Mouse (Mus musculus) kidney, embryonic 15.5 days (tissue): ENCODE results near the gene Gm21083. TPM values are rescaled to one million over a fixed set of nuclear protein-coding genes. Genes with fewer than 3 reads are reported as not detected.
A peak's percentile ranks its signal among the peaks of the same experiment; 100 is the strongest.
"Not testable (repeated sequence)": the region's sequence is repeated elsewhere in the genome, so short reads cannot be mapped to it uniquely, and the experiment has no call there.

Source experiments
- ATAC-seq: fragments of 200-750 bp; cut with Nextera tagmentation; replicated peaks from 2 replicates; pipeline ENCODE4 v1.8.0; 2017; ENCODE audit warnings: moderate TSS enrichment; ENCODE audit not compliant: low FRiP score
- H3K27ac ChIP-seq: fragments of 300-500 bp; sonication (generic); 2 replicates; pipeline ENCODE4 v1.5.1; 2015; ENCODE audit warnings: mild to moderate bottlenecking, inconsistent platforms
- H3K27me3 ChIP-seq: fragments of 300-500 bp; sonication (generic); 2 replicates; pipeline ENCODE4 v1.6.1; 2015; ENCODE audit warnings: inconsistent platforms
- H3K36me3 ChIP-seq: fragments of 300-500 bp; sonication (generic); 2 replicates; pipeline ENCODE4 v1.6.1; 2015; ENCODE audit warnings: inconsistent platforms
- H3K4me1 ChIP-seq: fragments of 300-500 bp; sonication (generic); 2 replicates; pipeline ENCODE4 v1.6.1; 2015; ENCODE audit warnings: inconsistent platforms
- H3K4me2 ChIP-seq: fragments of 300-500 bp; sonication (generic); 2 replicates; pipeline ENCODE4 v1.6.1; 2015; ENCODE audit warnings: moderate library complexity, mild to moderate bottlenecking, inconsistent platforms
- H3K4me3 ChIP-seq: fragments of 300-500 bp; sonication (generic); replicated peaks from 2 replicates; pipeline ENCODE4 v1.5.1; 2015; ENCODE audit warnings: mild to moderate bottlenecking, inconsistent platforms
- H3K9ac ChIP-seq: fragments of 300-500 bp; sonication (generic); 2 replicates; pipeline ENCODE4 v1.6.1; 2015; ENCODE audit warnings: mild to moderate bottlenecking, inconsistent platforms
- H3K9me3 ChIP-seq: fragments of 300-500 bp; sonication (generic); replicated peaks from 2 replicates; pipeline ENCODE4 v1.6.1; 2016; ENCODE audit warnings: inconsistent platforms
- WGBS: fragments of 180-500 bp; shearing (Covaris S2); methylation state at CpG from one replicate; pipeline ENCODE4 v1.1.7; 2015; ENCODE audit warnings: mixed read lengths; 5-methylcytosine and 5-hydroxymethylcytosine counted together
- polyA plus RNA-seq: library from polyadenylated mRNA; unstranded; fragments of >200 nt; fragmentation: Nextera tagmentation; extraction: Ambion mirVana; gene quantifications from 2 replicates; pipeline ENCODE4 v1.2.1, GENCODE M21; 2015

The Gm21083 gene
- polyA plus RNA-seq, 1 experiment from 2014 or later = not detected

DNA sequence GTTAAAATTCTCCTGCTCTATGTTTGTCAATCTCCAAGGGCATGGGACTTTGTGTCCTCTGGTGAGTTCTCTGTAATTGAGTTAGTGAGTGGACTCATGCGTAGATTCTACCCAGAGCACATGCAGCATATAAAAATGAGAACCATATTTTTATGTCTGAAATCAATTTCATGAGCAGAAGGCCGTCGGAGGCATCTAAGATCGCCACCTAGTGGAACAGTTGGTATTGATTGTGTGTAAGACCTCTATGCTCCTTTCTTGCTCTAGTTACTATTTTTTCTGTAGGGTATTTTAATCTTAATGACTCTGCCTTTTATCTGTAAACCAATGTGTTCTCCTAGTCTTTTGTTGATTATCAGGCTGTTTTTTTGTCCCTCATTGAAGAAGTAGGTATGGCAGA, 23.2 kb downstream of the Gm21083 start:
- WGBS = 36% methylated on average over 4 of the region's 4 CpGs
- H3K27ac ChIP-seq, H3K36me3 ChIP-seq, ATAC-seq, H3K4me2 ChIP-seq, H3K27me3 ChIP-seq, H3K4me3 ChIP-seq, H3K4me1 ChIP-seq, H3K9ac ChIP-seq: not testable (repeated sequence)
- peaks cover 13% of the 10 kb centered on the region for H3K9me3 ChIP-seq

DNA sequence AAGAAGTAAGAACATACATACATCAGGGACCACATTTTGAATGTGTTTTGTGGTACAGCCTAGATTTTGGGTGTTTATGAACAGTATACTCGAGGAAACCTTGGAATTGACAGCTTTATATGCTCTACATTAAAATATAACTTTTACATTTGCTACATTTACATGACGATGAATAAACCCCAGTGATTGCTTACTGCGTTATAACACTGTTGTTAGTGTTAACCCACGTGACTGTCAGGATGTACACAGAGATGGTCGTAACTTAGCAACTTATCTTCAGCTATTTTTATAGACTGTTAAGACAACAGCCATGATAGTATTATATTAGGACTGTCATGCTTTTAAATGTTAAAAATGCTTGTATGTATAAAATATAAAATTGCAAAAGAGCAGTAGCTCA, 24.3 kb downstream of the Gm21083 start:
- peaks cover 12% of the 10 kb centered on the region for H3K9me3 ChIP-seq
- not testable (repeated sequence) for H3K4me3 ChIP-seq, H3K27ac ChIP-seq, H3K9ac ChIP-seq, H3K4me2 ChIP-seq, H3K27me3 ChIP-seq, H3K4me1 ChIP-seq, H3K36me3 ChIP-seq
- WGBS = 61% methylated on average over 5 of the region's 5 CpGs
- ATAC-seq = peak; percentile 65; the same call in 1 of the 2 replicates

DNA sequence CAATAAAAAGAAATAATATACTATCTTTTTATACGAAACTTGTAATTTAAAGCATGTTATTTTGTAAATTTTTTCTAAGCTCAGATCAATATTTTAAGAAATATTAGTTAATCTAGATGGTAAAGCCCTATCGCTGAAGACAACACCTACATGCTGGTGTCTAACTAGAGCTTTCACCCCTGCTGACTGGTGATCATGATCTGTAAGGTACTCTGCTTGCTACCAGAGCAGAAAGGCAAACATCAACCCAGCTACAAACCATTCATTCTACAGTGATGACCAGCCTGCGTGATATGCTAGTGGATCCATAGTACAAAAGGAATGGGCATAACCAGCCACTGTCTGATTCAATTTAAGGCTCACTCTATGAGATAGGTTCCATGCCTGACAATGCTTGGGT, 24.8 kb downstream of the Gm21083 start:
- peak; percentile 63 for ATAC-seq
- H3K4me2 ChIP-seq, H3K36me3 ChIP-seq, H3K9ac ChIP-seq, H3K27me3 ChIP-seq, H3K4me1 ChIP-seq, H3K27ac ChIP-seq, H3K4me3 ChIP-seq: not testable (repeated sequence)
- H3K9me3 ChIP-seq = peaks cover 17% of the 10 kb centered on the region
- 79% methylated on average over 3 of the region's 3 CpGs for WGBS

DNA sequence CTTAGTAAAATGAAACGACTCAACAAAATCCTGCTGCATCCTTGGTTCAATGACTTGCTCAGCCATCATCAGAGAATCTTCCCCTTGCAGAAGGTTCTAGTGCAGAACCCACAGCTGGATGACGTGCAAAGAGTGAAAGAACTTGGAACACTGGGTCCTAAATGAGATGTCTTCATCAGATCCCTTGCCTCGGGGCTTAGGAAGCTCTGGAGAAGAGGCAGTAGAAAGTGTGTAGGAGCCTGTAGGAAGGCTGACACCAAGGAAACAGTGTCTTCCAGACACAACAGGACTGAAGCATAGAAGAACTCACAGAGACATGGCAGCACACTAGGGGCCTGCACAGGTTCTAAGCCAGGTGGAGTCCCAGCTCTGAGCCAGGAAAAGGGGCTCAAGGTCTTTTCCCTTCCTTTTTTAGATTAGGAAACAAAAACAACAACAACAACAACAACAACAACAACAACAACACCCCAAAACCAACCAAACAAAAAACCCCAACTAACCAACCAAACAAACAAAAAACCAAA, 25.4 kb downstream of the Gm21083 start:
- H3K4me1 ChIP-seq, H3K27me3 ChIP-seq, H3K4me3 ChIP-seq, H3K27ac ChIP-seq, ATAC-seq, H3K9ac ChIP-seq, H3K36me3 ChIP-seq, H3K4me2 ChIP-seq: not testable (repeated sequence)
- WGBS = 59% methylated on average over 3 of the region's 3 CpGs
- peaks cover 18% of the 10 kb centered on the region for H3K9me3 ChIP-seq

DNA sequence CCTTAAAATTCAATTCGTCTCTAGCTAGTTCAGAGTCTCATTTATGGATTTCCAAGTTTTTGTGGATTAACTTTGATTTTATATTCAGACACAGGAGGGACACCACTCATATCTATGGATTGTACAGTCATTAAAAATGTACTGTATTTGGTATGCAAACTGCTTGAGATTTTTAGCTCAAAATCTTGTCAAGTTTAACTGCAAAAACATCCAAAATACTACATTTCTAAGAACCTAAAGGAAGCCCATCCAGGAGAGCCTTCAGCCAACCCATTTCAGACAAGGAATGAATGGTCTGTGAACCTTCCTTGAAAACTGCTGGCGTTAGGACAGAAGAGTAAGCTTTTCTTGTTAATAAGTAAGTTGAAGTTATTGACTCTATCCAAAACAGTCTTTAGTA, 25.9 kb downstream of the Gm21083 start:
- peaks cover 18% of the 10 kb centered on the region for H3K9me3 ChIP-seq
- not testable (repeated sequence) for H3K27me3 ChIP-seq, H3K4me3 ChIP-seq, H3K4me1 ChIP-seq, H3K4me2 ChIP-seq, H3K27ac ChIP-seq, H3K9ac ChIP-seq, H3K36me3 ChIP-seq, ATAC-seq
- 62% methylated on average over 2 of the region's 2 CpGs for WGBS

DNA sequence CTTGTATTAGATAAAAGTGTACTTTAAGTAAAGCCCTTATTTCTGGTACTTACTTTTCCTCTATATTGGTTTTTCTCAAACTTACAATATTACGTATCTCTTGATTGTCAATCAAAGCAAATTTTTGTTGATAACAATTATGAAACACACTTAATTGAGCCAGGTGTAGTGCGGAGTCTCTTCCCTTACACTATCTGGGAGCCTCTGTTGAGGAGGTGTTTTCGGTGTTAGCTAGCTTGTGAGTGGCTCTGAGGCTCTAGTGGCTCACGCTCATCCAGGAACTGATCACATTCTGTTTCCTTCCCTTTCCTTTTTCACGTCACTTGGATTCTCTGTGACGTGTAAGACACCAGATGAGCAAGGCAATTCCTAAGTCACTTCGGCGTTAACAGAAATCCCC, 26.5 kb downstream of the Gm21083 start:
- H3K9ac ChIP-seq, H3K27me3 ChIP-seq, H3K4me2 ChIP-seq, ATAC-seq, H3K4me3 ChIP-seq, H3K4me1 ChIP-seq, H3K36me3 ChIP-seq, H3K27ac ChIP-seq: not testable (repeated sequence)
- peaks cover 15% of the 10 kb centered on the region for H3K9me3 ChIP-seq
- WGBS = 77% methylated on average over 8 of the region's 8 CpGs

DNA sequence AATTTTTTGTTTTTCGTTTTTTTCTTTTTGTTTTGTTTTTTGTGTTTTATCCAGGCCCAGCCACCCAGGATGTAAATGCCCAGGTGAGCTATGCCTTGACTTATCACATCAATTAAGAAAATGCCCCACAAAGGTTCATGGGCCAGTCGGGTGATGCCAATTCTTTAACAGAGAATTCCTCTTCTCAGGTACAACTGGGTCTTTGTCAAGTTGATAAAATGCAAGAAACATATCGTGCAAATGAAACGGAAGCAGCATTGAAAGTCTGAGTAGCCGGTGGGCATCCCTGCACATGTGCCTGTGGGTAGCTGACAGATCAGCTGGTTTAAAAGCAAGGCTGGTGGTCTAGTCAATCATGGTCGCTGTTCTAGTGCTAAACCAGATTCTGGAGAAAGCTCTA, 29.5 kb downstream of the Gm21083 start:
- H3K4me1 ChIP-seq, H3K4me2 ChIP-seq, H3K9ac ChIP-seq, H3K27me3 ChIP-seq, H3K4me3 ChIP-seq, H3K27ac ChIP-seq, H3K36me3 ChIP-seq: not testable (repeated sequence)
- H3K9me3 ChIP-seq = peaks cover 15% of the 10 kb centered on the region
- peak; percentile 76 for ATAC-seq
- 62% methylated on average over 6 of the region's 6 CpGs for WGBS

DNA sequence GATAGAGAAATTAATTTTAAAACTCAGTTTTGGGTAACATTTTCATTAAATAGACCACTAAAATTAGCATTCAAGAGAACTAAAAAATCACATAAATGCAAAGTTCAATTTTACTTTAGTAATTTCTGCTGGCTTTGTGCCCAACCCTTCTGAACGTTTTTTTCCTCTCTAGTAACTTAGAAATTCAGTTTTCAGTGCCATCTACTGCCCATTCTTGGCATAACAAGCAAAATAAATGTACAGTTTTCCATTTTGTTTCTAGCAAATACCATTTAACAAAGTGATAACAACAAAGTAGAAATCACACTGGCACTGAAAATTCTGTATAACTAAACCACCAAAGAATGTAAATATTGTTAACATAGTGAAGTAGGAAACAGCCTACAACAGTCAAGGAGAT, 33.6 kb downstream of the Gm21083 start:
- H3K4me3 ChIP-seq, H3K9me3 ChIP-seq, H3K4me2 ChIP-seq, H3K27me3 ChIP-seq, H3K9ac ChIP-seq, ATAC-seq, H3K27ac ChIP-seq, H3K4me1 ChIP-seq, H3K36me3 ChIP-seq: not testable (repeated sequence)
- 5% methylated on average over 1 of the region's 1 CpGs for WGBS

DNA sequence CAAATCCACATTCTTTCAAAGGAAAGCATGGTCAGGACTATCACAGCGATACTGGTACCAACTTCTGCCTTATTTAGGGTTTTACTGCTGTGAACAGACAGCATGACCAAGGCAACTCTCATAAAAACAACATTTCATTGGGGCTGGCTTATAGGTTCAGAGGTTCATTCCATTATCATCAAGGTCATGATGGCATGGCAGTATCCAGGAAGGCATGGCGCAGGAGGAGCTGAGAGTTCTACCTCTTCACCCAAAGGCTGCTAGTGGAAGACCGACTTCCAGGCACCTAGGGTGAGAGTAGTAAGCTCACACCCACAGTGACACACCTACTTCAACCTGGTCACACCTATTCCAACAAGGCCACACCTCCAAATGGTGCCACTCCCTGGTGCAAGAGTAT, 39.1 kb downstream of the Gm21083 start:
- 77% methylated on average over 3 of the region's 3 CpGs for WGBS
- H3K9ac ChIP-seq, ATAC-seq, H3K36me3 ChIP-seq, H3K27ac ChIP-seq, H3K4me3 ChIP-seq, H3K4me1 ChIP-seq, H3K27me3 ChIP-seq, H3K4me2 ChIP-seq, H3K9me3 ChIP-seq: not testable (repeated sequence)

DNA sequence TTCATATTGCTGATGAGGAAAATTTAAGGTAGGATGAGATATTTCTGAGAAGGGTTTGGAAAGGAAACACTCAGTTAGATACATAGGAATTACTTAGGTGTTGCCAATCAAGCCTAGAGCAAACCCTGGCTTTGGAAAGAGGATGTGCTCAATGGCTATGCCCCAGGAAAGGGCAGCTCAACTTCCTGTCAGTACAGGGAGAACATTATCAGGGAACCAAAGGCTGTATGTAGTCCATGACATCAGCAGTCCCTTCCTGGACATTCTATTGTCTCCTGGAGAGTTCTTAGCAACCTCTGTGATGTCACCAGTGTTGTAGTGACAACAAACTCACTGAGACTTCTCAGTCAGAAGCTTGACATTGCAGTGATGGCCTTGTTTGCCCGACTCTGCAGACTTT, 41.6 kb downstream of the Gm21083 start, which contains the start of gene Speer4d:
Speer4d (plus strand) TSS at position 301 of the 400 bp plus-strand sequence.
- H3K27me3 ChIP-seq, H3K9ac ChIP-seq, H3K4me2 ChIP-seq, H3K36me3 ChIP-seq, H3K4me3 ChIP-seq, H3K27ac ChIP-seq, ATAC-seq, H3K4me1 ChIP-seq, H3K9me3 ChIP-seq: not testable (repeated sequence)
- 69% methylated on average over 1 of the region's 1 CpGs for WGBS

DNA sequence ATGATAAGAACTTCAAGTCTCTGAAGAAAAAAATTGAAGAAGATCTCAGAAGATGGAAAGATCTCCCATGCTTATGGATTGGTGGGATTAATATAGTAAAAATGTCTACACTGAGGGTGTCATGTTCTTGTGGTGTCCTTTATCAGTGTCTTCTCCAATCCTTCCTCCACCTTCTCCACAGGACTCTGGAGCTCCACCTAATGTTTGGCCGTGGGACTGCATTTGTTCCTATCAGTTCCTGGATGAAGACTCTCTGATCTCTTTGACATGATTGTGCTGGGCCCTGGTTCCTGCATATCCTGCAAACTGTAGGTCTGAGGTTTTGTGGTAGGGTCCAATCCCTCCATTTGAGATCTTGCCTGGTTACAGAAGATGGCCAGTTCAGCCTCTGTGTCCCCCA, 51.0 kb downstream of the Gm21083 start:
- H3K4me2 ChIP-seq, H3K27me3 ChIP-seq, H3K27ac ChIP-seq, H3K9ac ChIP-seq, H3K36me3 ChIP-seq, ATAC-seq, H3K4me3 ChIP-seq, H3K9me3 ChIP-seq, H3K4me1 ChIP-seq: not testable (repeated sequence)
- WGBS = 21% methylated on average over 1 of the region's 1 CpGs

DNA sequence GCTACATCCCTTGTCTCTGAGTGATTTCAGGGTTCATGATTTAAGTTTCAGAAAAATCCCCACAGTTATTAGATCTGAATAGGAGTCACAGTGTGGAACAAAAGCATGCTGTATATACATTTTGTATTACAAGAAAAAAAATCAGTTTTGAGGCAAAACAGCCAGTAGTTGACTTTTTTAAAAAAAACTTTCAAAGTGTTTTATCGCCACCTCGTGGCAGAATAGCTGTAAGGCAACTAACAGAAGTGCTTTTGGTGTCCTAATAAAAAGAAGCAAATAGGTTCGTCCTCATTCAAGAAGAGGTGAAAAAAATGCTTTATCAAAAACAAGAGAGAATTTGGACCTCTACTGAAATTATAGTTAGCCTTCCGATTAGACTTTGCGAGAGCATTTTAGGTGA, 52.9 kb downstream of the Gm21083 start:
- H3K9ac ChIP-seq, H3K36me3 ChIP-seq, H3K4me2 ChIP-seq, H3K27ac ChIP-seq, H3K27me3 ChIP-seq, H3K9me3 ChIP-seq, H3K4me3 ChIP-seq, ATAC-seq, H3K4me1 ChIP-seq: not testable (repeated sequence)
- WGBS = 36% methylated on average over 5 of the region's 5 CpGs
